Mouse (Mus musculus) heart, embryonic 11.5 days (tissue): ENCODE measurements at regions not wholly inside any gene's neighbourhood (a gene's known extent, or its start where the extent isn't known, plus 50 kb on each side); places are given as distances from the start of the nearest gene placed in this dataset.

Experiments
- ATAC-seq: fragments of 200-750 bp; cut with Nextera tagmentation; replicated peaks from 2 replicates; pipeline ENCODE4 v1.8.0; 2017; ENCODE audit warnings: moderate library complexity; ENCODE audit not compliant: insufficient number of reproducible peaks, low FRiP score, low TSS enrichment
- H3K27ac ChIP-seq: fragments of 300-500 bp; sonication (generic); 2 replicates; pipeline ENCODE4 v1.5.1; 2014; ENCODE audit warnings: mild to moderate bottlenecking, low read depth, low read length
- H3K27me3 ChIP-seq: fragments of 300-500 bp; sonication (generic); 2 replicates; pipeline ENCODE4 v1.6.1; 2014; ENCODE audit warnings: mild to moderate bottlenecking, low read length, mixed read lengths; ENCODE audit not compliant: control insufficient read depth, insufficient read depth
- H3K36me3 ChIP-seq: fragments of 300-500 bp; sonication (generic); 2 replicates; pipeline ENCODE4 v1.6.1; 2014; ENCODE audit warnings: mild to moderate bottlenecking, low read length, moderate library complexity, mixed read lengths; ENCODE audit not compliant: control insufficient read depth, insufficient read depth
- H3K4me1 ChIP-seq: fragments of 300-500 bp; sonication (generic); 2 replicates; pipeline ENCODE4 v1.6.1; 2014; ENCODE audit warnings: low read length; ENCODE audit not compliant: control insufficient read depth, insufficient read depth
- H3K4me2 ChIP-seq: fragments of 300-500 bp; sonication (generic); 2 replicates; pipeline ENCODE4 v1.6.1; 2014; ENCODE audit warnings: mild to moderate bottlenecking, moderate library complexity
- H3K4me3 ChIP-seq: fragments of 300-500 bp; sonication (generic); 2 replicates; pipeline ENCODE4 v1.5.1; 2014; ENCODE audit warnings: low read depth, low read length
- H3K9ac ChIP-seq: fragments of 300-500 bp; sonication (generic); 2 replicates; pipeline ENCODE4 v1.6.1; 2014; ENCODE audit warnings: mild to moderate bottlenecking, low read depth, low read length, moderate library complexity
- H3K9me3 ChIP-seq: fragments of 300-500 bp; sonication (generic); replicated peaks from 2 replicates; pipeline ENCODE4 v1.6.1; 2016; ENCODE audit warnings: low read length; ENCODE audit not compliant: control insufficient read depth
- WGBS: fragments of 180-500 bp; shearing (Covaris S2); extraction: QIAGEN DNeasy Blood & Tissue Kit; methylation state at CpG from one replicate; pipeline ENCODE4 v1.1.7; 2014; ENCODE audit not compliant: insufficient replicate concordance; 5-methylcytosine and 5-hydroxymethylcytosine counted together

GRCm38 (mm10) chr6:39283761-39284415 lies 77.3 kb upstream of the Kdm7a start:
- Histone ChIP-seq H3K4me2 (no peak overlapping the region), H3K36me3 (no peaks in the 10 kb centered on the region), H3K9ac (no peak overlapping the region), H3K27me3 (no peaks in the 10 kb centered on the region), H3K4me3 (no peak overlapping the region), H3K4me1 (peaks cover 5% of the 10 kb centered on the region; the same call in 1 of the 2 replicates), H3K9me3 (no peaks in the 10 kb centered on the region), H3K27ac (no peak overlapping the region)
- WGBS: 79% methylated on average over 9 of the region's 9 CpGs
- ATAC-seq: no peak

DNA sequence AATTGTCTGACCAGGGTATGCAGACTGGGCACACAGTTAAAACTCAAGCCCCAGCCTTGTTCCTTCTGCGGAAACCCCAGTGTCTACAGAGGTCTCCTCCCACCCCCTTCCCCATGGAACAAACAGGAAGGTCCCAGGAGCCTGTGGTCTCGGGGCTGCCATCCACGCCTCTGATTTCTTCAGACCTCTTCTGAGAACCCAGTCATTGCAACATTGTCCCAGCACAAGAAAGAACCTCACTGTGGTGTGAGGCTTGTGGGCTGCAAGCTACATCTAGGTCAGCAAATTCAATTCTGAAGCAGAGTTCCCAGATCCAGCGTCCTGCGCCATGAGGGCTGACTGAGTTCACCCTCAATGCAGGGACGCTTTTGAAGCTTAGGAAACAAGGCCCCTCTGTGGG lies 71.7 kb upstream of the Kdm7a start:
- Histone ChIP-seq H3K36me3 (no peaks in the 10 kb centered on the region), H3K27me3 (no peaks in the 10 kb centered on the region), H3K4me1 (no peaks in the 10 kb centered on the region), H3K4me3 (no peak overlapping the region), H3K9me3 (no peaks in the 10 kb centered on the region), H3K9ac (no peak overlapping the region), H3K27ac (no peak overlapping the region), H3K4me2 (no peak overlapping the region)
- no peak for ATAC-seq
- 76% methylated on average over 6 of the region's 6 CpGs for WGBS

DNA sequence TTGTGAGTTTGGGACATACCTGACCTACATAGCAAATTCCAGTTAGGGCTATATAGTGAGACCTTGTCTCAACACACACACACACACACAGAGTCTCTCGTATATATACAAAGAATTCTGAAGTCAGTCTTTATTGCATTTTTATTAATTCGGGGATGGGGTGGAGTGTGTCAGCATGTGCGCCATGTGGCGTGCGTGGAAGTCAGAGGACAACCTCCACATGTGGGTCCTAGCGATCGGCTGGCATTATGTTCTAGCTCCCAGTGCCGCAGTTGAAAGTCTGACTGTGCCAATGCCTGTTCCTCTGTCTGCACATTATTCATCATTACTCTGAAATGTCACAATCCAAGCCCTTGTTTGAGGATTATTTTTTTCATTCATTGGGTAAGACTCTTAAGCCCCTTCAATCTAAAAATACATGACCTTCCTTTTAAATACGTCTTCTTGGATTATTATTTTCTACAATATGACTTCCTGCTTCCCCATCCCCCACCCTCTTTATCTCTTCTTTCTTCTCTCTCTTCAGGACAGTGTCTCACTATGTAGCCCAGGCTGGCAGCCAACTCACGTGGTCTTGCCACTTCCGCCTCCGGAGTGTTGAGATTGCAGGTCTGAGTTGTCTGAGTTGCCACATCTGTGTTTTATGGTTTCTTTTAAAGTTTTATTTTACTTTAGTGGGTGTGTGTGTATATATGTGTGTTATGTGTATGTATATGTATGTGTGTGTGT lies 68.3 kb upstream of the Kdm7a start:
- Histone ChIP-seq H3K27ac (no peak overlapping the region), H3K4me1 (no peaks in the 10 kb centered on the region), H3K4me2 (no peak overlapping the region), H3K4me3 (no peak overlapping the region), H3K9ac (no peak overlapping the region), H3K9me3 (no peaks in the 10 kb centered on the region), H3K27me3 (no peaks in the 10 kb centered on the region), H3K36me3 (no peaks in the 10 kb centered on the region)
- 82% methylated on average over 12 of the region's 12 CpGs for WGBS
- no peak for ATAC-seq

GRCm38 (mm10) chr6:39273427-39273826 lies 66.8 kb upstream of the Kdm7a start:
- no peaks in the 10 kb centered on the region for H3K9me3 ChIP-seq
- H3K36me3 ChIP-seq: no peaks in the 10 kb centered on the region
- no peak overlapping the region for H3K4me3 ChIP-seq
- H3K27ac ChIP-seq: no peak overlapping the region
- no peak overlapping the region for H3K9ac ChIP-seq
- H3K27me3 ChIP-seq: no peaks in the 10 kb centered on the region
- WGBS: 82% methylated on average over 1 of the region's 1 CpGs
- no peak for ATAC-seq
- no peaks in the 10 kb centered on the region for H3K4me1 ChIP-seq
- no peak overlapping the region for H3K4me2 ChIP-seq

GRCm38 (mm10) chr6:39270457-39270856 lies 63.9 kb upstream of the Kdm7a start:
- no peak overlapping the region for H3K4me3 ChIP-seq
- no peaks in the 10 kb centered on the region for H3K9me3 ChIP-seq
- H3K9ac ChIP-seq: no peak overlapping the region
- H3K27me3 ChIP-seq: no peaks in the 10 kb centered on the region
- no peak for ATAC-seq
- no peaks in the 10 kb centered on the region for H3K36me3 ChIP-seq
- H3K4me1 ChIP-seq: no peaks in the 10 kb centered on the region
- H3K27ac ChIP-seq: no peak overlapping the region
- no peak overlapping the region for H3K4me2 ChIP-seq
- 83% methylated on average over 1 of the region's 1 CpGs for WGBS

DNA sequence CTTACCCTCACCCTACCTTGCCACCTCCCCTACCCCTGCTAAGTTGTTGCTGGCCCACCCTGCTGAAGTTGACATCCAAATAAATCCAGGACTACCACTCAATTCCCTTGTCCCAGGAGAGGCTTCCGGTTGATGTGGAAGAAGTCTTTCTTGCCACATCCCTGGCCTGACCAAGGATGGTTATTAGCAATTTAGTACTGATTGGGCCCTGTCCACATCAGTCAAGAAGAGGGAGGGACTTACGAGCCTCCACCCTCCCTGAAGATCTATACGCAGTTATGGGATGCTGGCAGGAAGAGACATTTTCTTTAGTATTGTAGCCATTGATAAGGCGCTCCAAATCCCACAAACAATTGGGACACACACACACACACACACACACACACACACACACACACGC lies 63.1 kb upstream of the Kdm7a start:
- no peak overlapping the region for H3K4me3 ChIP-seq
- no peaks in the 10 kb centered on the region for H3K36me3 ChIP-seq
- H3K9ac ChIP-seq: no peak overlapping the region
- no peaks in the 10 kb centered on the region for H3K4me1 ChIP-seq
- H3K4me2 ChIP-seq: no peak overlapping the region
- H3K27ac ChIP-seq: no peak overlapping the region
- no peaks in the 10 kb centered on the region for H3K27me3 ChIP-seq
- WGBS: 48% methylated on average over 5 of the region's 5 CpGs
- ATAC-seq: no peak
- no peaks in the 10 kb centered on the region for H3K9me3 ChIP-seq

DNA sequence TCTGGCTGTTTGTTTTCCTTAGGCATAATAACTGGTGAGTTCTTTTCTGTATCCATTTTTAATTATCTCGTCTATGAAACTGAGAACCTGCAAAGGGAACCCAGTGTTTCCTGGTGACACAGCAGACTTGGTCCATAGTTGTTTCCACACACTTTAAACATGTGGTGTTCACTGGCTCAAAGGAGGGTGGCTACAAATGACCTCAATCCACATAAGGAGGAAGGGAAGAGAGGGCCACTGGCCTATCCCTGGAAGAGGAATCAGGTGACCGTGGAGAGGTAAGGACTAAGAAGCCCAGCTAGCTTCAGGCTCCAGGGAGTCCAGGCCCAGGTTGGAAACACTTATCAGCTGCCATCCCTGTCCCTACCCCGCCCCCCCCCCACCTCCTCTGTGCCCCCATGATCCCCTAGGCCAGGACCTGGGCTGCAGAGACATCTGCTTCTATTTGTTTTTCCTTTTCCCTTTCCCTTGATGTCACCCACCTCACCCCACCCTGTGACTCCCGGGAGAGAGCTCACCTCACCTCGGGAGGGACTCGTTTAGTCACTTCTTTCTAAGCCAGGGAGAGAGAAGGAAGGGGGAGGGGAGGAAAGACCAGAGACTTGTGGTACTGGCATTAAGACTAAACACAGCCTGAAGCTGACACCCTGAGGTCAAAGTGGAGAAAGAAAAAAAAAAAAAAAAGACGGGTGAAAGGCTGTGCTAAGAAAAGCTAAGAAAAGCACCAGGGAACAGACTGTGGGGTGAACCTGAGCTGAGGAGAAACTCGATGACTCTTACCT lies 62.2 kb upstream of the Kdm7a start:
- H3K27ac ChIP-seq: no peak overlapping the region
- no peak for ATAC-seq
- no peaks in the 10 kb centered on the region for H3K36me3 ChIP-seq
- 16% methylated on average over 8 of the region's 8 CpGs for WGBS
- H3K9me3 ChIP-seq: no peaks in the 10 kb centered on the region
- no peaks in the 10 kb centered on the region for H3K27me3 ChIP-seq
- no peak overlapping the region for H3K9ac ChIP-seq
- H3K4me2 ChIP-seq: no peak overlapping the region
- no peak overlapping the region for H3K4me3 ChIP-seq
- no peaks in the 10 kb centered on the region for H3K4me1 ChIP-seq

DNA sequence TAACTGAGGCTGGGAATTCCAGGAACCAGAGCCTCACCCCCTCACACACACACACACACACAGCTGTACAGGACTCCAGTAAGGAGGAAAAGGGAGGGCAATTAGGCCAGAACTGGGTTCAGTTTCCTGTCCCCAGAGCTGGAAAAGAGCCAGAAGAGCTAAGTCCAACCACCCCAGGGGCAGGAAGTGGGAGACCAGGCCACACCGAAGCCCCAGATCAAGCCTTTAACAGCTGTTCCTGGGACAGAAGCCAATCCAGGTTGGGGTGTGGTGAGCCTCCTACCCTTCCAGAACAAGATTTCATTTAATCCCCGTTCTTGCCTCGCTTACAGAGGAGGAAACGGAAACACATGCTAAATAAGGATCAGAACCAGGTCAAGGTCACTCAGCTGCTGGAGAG lies 58.1 kb upstream of the Kdm7a start:
- Histone ChIP-seq H3K4me3 (no peak overlapping the region), H3K9me3 (no peaks in the 10 kb centered on the region), H3K27me3 (no peaks in the 10 kb centered on the region), H3K9ac (no peak overlapping the region), H3K36me3 (no peaks in the 10 kb centered on the region), H3K27ac (no peak overlapping the region), H3K4me1 (no peaks in the 10 kb centered on the region), H3K4me2 (no peak overlapping the region)
- WGBS: 32% methylated on average over 4 of the region's 4 CpGs
- no peak for ATAC-seq
